Mouse (Mus musculus) brain, embryonic 14.5 days (tissue): Measurements from ENCODE around the gene Tas1r2.

Experiments used
- CTCF ChIP-seq: fragments of 200-500 bp; IDR thresholded peaks from 2 replicates; pipeline ENCODE4 v1.5.1; 2012; ENCODE audit warnings: inconsistent platforms, mild to moderate bottlenecking, moderate library complexity, borderline replicate concordance; ENCODE audit not compliant: insufficient read depth, insufficient read length; ENCODE audit errors: extremely low read depth
- POLR2A ChIP-seq: fragments of 200-500 bp; IDR thresholded peaks from 2 replicates; pipeline ENCODE4 v1.6.1; 2012; ENCODE audit warnings: mild to moderate bottlenecking, inconsistent platforms, borderline replicate concordance; ENCODE audit not compliant: poor library complexity, insufficient read depth, insufficient read length, severe bottlenecking; ENCODE audit errors: extremely low read depth

GRCm38 (mm10) chr4:139693315-139693714 is 40.0 kb downstream of the Tas1r2 start:
- TF ChIP-seq CTCF (no peak), POLR2A (no peak)
